Mouse (Mus musculus) bone marrow macrophage, adult 2 months (primary cell): Measurements from ENCODE around the gene Donson.

Experiments used
- CTCF ChIP-seq: IDR thresholded peaks from 2 replicates; pipeline ENCODE4 v1.5.1; 2012; ENCODE audit warnings: low read depth, mild to moderate bottlenecking, low read length, moderate library complexity
- POLR2A ChIP-seq: IDR thresholded peaks from 2 replicates; pipeline ENCODE4 v1.6.1; 2012; ENCODE audit warnings: mild to moderate bottlenecking, low read depth, low read length, borderline replicate concordance

DNA sequence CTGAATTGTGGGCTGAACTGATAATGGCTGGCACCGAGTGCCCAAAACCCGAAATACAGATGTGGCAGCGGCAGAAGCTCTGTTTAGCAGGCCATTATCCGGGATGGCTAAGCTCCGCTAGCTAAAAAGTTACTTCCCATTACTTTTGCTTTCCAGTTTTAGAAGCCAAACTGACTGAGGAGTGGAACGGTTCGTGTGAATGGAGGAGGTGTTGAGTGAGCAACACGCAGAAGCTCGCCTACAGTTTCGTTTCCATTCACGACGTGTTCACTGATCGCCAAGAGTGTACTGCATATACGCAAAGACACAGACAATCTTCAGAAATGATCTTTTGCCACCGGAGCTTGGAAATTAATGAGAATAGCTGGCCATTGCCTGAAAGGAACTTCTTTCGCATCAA is 26.2 kb downstream of the Donson start:
- TF ChIP-seq CTCF (no peak), POLR2A (no peak)
